In the genomic region with DNA sequence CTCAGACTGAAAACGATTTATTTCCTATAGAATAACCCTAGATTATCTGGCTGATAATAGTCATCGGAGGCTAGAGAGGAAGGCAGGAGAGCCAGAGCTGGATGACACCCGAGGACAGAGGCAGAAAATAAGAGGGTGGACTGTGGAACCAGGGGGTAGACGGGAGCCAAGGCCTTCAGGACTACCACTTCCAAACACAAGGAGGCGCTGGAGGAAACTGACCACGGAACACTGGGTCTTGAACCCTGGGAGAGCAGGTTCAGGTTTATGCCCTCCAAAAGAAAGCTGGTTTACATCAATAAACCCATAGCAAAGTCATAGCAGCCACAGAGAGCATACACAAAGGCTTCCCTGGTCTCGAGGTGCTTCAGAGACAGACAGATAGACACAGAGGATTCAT, we compare ENCODE assay signal across 10 mouse cellular contexts. TPM values are rescaled to one million over a fixed set of nuclear protein-coding genes. Genes with fewer than 3 reads are reported as not detected.
A peak's percentile ranks its signal among the peaks of the same experiment; 100 is the strongest.
DNase-seq lines count a peak whose midpoint lies in the region; TF ChIP-seq lines count a peak whose summit lies in the region.
"Had no signal": no experiment of that assay in that cellular context is flagged by ENCODE, and none has a peak within 500 bp of the region (broad histone marks: within the 10 kb centered on the region; RNA-seq: fewer than 3 reads in every experiment).

No protein-coding gene starts in this region.

- 22% methylated on average over 7 of the region's 7 CpGs for WGBS in lung, adult 2 months
- 28% methylated on average over 7 of the region's 7 CpGs for WGBS in embryonic facial prominence, embryonic 10.5 days

- H3K4me3 ChIP-seq in lung, adult 2 months (replicated peaks; ENCODE audit: extremely low read depth, low read depth, low read length): no peak overlapping the region
- no peak overlapping the region for H3K4me3 ChIP-seq in embryonic facial prominence, embryonic 10.5 days

- peak; percentile 62 for TF ChIP-seq CTCF in lung, adult 2 months (IDR thresholded peaks at IDR 0.05; ENCODE audit: insufficient read depth, low read length)

- no peaks in the 10 kb centered on the region for H3K36me3 ChIP-seq in embryonic facial prominence, embryonic 10.5 days (replicated peaks)

- no peaks in the 10 kb centered on the region for H3K9me3 ChIP-seq in embryonic facial prominence, embryonic 10.5 days

- peak; percentile 23 for DNase-seq in adrenal gland, postnatal 14 days
- DNase-seq in adrenal gland, postnatal 4 days (ENCODE audit: low spot score in 2 of 2): no peak
- peak; percentile 16 for DNase-seq in lung, adult 2 months
- no peak for DNase-seq in lung, postnatal 25 days (ENCODE audit: low spot score)
- DNase-seq in embryonic facial prominence, embryonic 10.5 days (ENCODE audit: low spot score): peak; percentile 29
- DNase-seq in spleen, postnatal 4 days (ENCODE audit: low spot score in 2 of 2): peak; percentile 46 to 80
- no peak for DNase-seq in ovary, adult 18-20 months (ENCODE audit: low spot score)
- DNase-seq in cerebellum, postnatal 25 days: no peak
- DNase-seq: cerebellum, adult 8-10 months; gastrocnemius, postnatal 36 days had no signal

- H3K4me1 ChIP-seq in lung, adult 2 months (ENCODE audit: control insufficient read depth, insufficient read depth, low read length): no peaks in the 10 kb centered on the region
- H3K4me1 ChIP-seq in embryonic facial prominence, embryonic 10.5 days: peaks cover 6% of the 10 kb centered on the region

- H3K27ac ChIP-seq in embryonic facial prominence, embryonic 10.5 days (replicated peaks): no peak overlapping the region

- no peak for TF ChIP-seq POLR2A in lung, adult 2 months (IDR thresholded peaks at IDR 0.05; ENCODE audit: borderline replicate concordance, extremely low read depth, low read depth, low read length)

- H3K27me3 ChIP-seq in embryonic facial prominence, embryonic 10.5 days (replicated peaks; ENCODE audit: low read depth, poor library complexity, severe bottlenecking): no peaks in the 10 kb centered on the region

RNA-seq across cellular contexts. Expression of a gene that starts 3.4 kb away (rescaled TPM):
- not detected in 2 replicates for total RNA-seq in adrenal gland, postnatal 14 days (2021)
- under 1 TPM; 0.36 to 0.76 TPM for total RNA-seq in adrenal gland, postnatal 4 days (2021)
- polyA plus RNA-seq in lung, adult 2 months (2012; rRNA removed): not detected in 2 replicates
- 0.09 and 0.14 TPM in 2 replicates for polyA plus RNA-seq in embryonic facial prominence, embryonic 10.5 days (2016; fragmentation: Nextera tagmentation; extraction: Ambion mirVana)

RNA-seq across cellular contexts. Expression of a gene that starts 8.2 kb away (rescaled TPM):
- 19.9 and 27.3 TPM in 2 replicates for total RNA-seq in adrenal gland, postnatal 14 days (2021)
- 10 to 100 TPM; 30.3 to 35.1 TPM for total RNA-seq in adrenal gland, postnatal 4 days (2021)
- 17.9 and 19.2 TPM in 2 replicates for polyA plus RNA-seq in lung, adult 2 months (2012; rRNA removed)
- polyA plus RNA-seq in embryonic facial prominence, embryonic 10.5 days (2016; fragmentation: Nextera tagmentation; extraction: Ambion mirVana): 54.0 and 55.5 TPM in 2 replicates

RNA-seq across cellular contexts. Expression of a gene that starts 9.2 kb away (rescaled TPM):
- 33.3 and 35.2 TPM in 2 replicates for total RNA-seq in adrenal gland, postnatal 14 days (2021)
- total RNA-seq in adrenal gland, postnatal 4 days (2021): 10 to 100 TPM; 34.6 to 38.6 TPM
- polyA plus RNA-seq in lung, adult 2 months (2012; rRNA removed): 35.3 and 44.6 TPM in 2 replicates
- 24.4 and 27.5 TPM in 2 replicates for polyA plus RNA-seq in embryonic facial prominence, embryonic 10.5 days (2016; fragmentation: Nextera tagmentation; extraction: Ambion mirVana)

RNA-seq across cellular contexts. Expression of a gene that starts 38.3 kb away (rescaled TPM):
- total RNA-seq in adrenal gland, postnatal 14 days (2021): 0.15 TPM in 1 of 2 replicates, not detected in the other
- under 1 TPM; 0.20 to 0.25 TPM for total RNA-seq in adrenal gland, postnatal 4 days (2021)
- not detected in 2 replicates for polyA plus RNA-seq in lung, adult 2 months (2012; rRNA removed)
- polyA plus RNA-seq in embryonic facial prominence, embryonic 10.5 days (2016; fragmentation: Nextera tagmentation; extraction: Ambion mirVana): not detected in 2 replicates
- total RNA-seq: gastrocnemius, postnatal 36 days had no signal

RNA-seq across cellular contexts. Expression of a gene that starts 40.6 kb away (rescaled TPM):
- 30.1 and 30.2 TPM in 2 replicates for total RNA-seq in adrenal gland, postnatal 14 days (2021)
- 10 to 100 TPM; 25.5 to 26.4 TPM for total RNA-seq in adrenal gland, postnatal 4 days (2021)
- polyA plus RNA-seq in lung, adult 2 months (2012; rRNA removed): 340 and 393 TPM in 2 replicates
- 10.6 and 11.0 TPM in 2 replicates for polyA plus RNA-seq in embryonic facial prominence, embryonic 10.5 days (2016; fragmentation: Nextera tagmentation; extraction: Ambion mirVana)

Comparison
In these comparisons a context has a peak if more than half of its experiments do, and no peak if none do; other contexts are left out.
1. DNase-seq: peak in adrenal gland, postnatal 14 days (single experiment), lung, adult 2 months (single experiment), embryonic facial prominence, embryonic 10.5 days (single experiment) and spleen, postnatal 4 days (2 of 2); none in adrenal gland, postnatal 4 days (0 of 2), lung, postnatal 25 days (single experiment), ovary, adult 18-20 months (single experiment) and cerebellum, postnatal 25 days (0 of 2).